Mouse (Mus musculus): ENCODE measurements around the gene Rab3d.
"Not testable (repeated sequence)": the region's sequence is repeated elsewhere in the genome, so short reads cannot be mapped to it uniquely, and the experiment has no call there.

DNA sequence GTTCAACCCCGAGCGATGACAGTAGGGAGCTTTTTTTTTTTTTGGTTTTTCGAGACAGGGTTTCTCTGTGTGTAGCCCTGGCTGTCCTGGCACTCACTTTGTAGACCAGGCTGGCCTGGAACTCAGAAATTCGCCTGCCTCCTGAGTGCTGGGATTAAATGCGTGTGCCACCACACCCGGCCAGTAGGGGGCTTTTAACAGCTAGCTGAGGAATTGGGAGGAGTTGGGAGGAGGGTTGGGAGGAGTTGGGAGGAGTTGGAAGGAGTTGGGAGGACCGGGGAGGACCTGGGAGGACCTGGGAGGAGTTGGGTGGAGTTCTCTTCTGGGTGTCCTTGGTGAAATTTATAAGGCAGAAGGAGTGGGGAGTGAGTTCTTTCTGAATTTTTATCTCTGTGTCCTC lies 48.7 kb downstream of the Rab3d start:
- not testable (repeated sequence) for TF ChIP-seq CTCF (IDR thresholded peaks at IDR 0.05; ENCODE audit: borderline replicate concordance, insufficient read depth, low read length); POLR2A (IDR thresholded peaks at IDR 0.05; ENCODE audit: low read depth, low read length)
